In the genomic region with DNA sequence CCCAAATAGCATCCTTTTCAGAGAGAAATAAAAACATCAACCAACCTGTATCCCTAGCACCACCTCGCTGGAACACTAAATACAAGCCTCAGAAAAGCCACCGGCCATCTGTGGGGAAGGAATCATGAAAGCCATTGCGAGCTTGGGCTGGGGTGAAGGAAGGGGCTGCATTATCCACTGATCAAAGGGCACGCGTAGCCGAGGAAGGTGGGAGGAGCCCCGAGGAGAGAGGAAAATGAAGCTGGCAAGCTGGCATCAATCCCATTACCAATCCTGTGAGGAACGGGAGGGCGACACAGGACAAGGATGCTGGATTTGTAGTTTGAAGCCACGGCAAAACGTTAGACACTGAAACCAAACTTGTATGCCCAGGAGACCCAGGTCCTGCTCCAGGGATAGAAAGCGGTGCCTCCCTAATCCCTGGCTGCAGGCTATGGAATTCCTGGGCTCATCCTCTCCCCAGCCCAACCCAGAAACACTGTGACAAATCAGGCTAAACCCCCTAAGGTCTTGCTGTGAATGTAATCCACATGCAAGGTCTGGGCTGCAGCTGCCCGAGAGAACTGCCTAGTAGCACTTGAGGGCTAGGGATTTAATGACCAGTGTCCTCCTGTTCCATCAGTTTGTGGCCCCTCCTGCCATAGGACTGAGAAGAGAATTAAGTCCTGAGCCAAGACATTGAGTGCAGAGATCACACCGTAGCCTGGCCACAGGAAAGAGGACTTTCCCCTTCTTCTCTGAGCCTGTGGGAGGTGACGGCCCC, we compare ENCODE assay signal across 8 mouse cellular contexts.
DNase-seq lines count a peak whose midpoint lies in the region; ATAC-seq lines count a peak whose summit lies in the region.
"Had no signal": no experiment of that assay in that cellular context is flagged by ENCODE, and none has a peak within 500 bp of the region (broad histone marks: within the 10 kb centered on the region; RNA-seq: fewer than 3 reads in every experiment).

No protein-coding gene starts in this region.

- ATAC-seq in kidney, embryonic 16.5 days (ENCODE audit: low FRiP score, low TSS enrichment) = 0 out of 2 replicates have a peak, but pooled peaks have one; percentile 41

- 9% methylated on average over 15 of the region's 15 CpGs for WGBS in kidney, embryonic 16.5 days
- WGBS in forebrain, embryonic 10.5 days = 7% methylated on average over 15 of the region's 15 CpGs
- WGBS in limb, embryonic 10.5 days = 10% methylated on average over 15 of the region's 15 CpGs

- no peak overlapping the region for H3K9ac ChIP-seq in kidney, embryonic 16.5 days (replicated peaks; ENCODE audit: low read length)

- DNase-seq in kidney, postnatal 36 days = no peak
- DNase-seq in forebrain, embryonic 10.5 days (ENCODE audit: extremely low spot score, low spot score) = peak; percentile 30
- DNase-seq in limb, embryonic 10.5 days (ENCODE audit: low spot score) = no peak
- DNase-seq in retina, embryonic 14.5 days (ENCODE audit: low spot score) = peak; percentile 34
- DNase-seq in left cerebral cortex, adult 11 months (ENCODE audit: low spot score) = no peak
- no peak for DNase-seq in gastrocnemius, postnatal 10 days

- peaks cover 29% of the 10 kb centered on the region for H3K4me1 ChIP-seq in kidney, embryonic 16.5 days (ENCODE audit: insufficient read depth, low read length)
- peaks cover 32% of the 10 kb centered on the region for H3K4me1 ChIP-seq in forebrain, embryonic 10.5 days
- H3K4me1 ChIP-seq in limb, embryonic 10.5 days = peaks cover 27% of the 10 kb centered on the region

- H3K4me2 ChIP-seq in kidney, embryonic 16.5 days (replicated peaks; ENCODE audit: low read depth, low read length) = peak overlapping the region; percentile 27

- no peaks in the 10 kb centered on the region for H3K9me3 ChIP-seq in kidney, embryonic 16.5 days (ENCODE audit: low read length)
- H3K9me3 ChIP-seq in forebrain, embryonic 10.5 days = no peaks in the 10 kb centered on the region
- no peaks in the 10 kb centered on the region for H3K9me3 ChIP-seq in limb, embryonic 10.5 days (replicated peaks)

- H3K27me3 ChIP-seq in kidney, embryonic 16.5 days (ENCODE audit: insufficient read depth, low read length) = no peaks in the 10 kb centered on the region
- peaks cover 73% of the 10 kb centered on the region for H3K27me3 ChIP-seq in forebrain, embryonic 10.5 days (ENCODE audit: poor library complexity, severe bottlenecking)
- peaks cover 29% of the 10 kb centered on the region; the same call in 1 of the 2 replicates for H3K27me3 ChIP-seq in limb, embryonic 10.5 days (ENCODE audit: low read depth, poor library complexity, severe bottlenecking)

- H3K36me3 ChIP-seq in kidney, embryonic 16.5 days (ENCODE audit: insufficient read depth, low read length) = no peaks in the 10 kb centered on the region
- no peaks in the 10 kb centered on the region for H3K36me3 ChIP-seq in forebrain, embryonic 10.5 days (replicated peaks)
- H3K36me3 ChIP-seq in limb, embryonic 10.5 days = no peaks in the 10 kb centered on the region

- H3K27ac ChIP-seq in kidney, embryonic 16.5 days (ENCODE audit: low read length) = no peak overlapping the region
- H3K27ac ChIP-seq in forebrain, embryonic 10.5 days = peak overlapping the region; percentile 59; the same call in 1 of the 2 replicates
- peak overlapping the region; percentile 21 for H3K27ac ChIP-seq in limb, embryonic 10.5 days
- H3K27ac ChIP-seq: macrophage had no signal

- no peak overlapping the region for H3K4me3 ChIP-seq in kidney, embryonic 16.5 days (ENCODE audit: low read length)
- peak overlapping the region; percentile 21 for H3K4me3 ChIP-seq in forebrain, embryonic 10.5 days
- H3K4me3 ChIP-seq in limb, embryonic 10.5 days = 0 out of 2 replicates have a peak overlapping the region, but pooled peaks have one; percentile 0

Comparison
In these comparisons a context has a peak if more than half of its experiments do, and no peak if none do; other contexts are left out.
1. DNase-seq: peak in forebrain, embryonic 10.5 days (single experiment) and retina, embryonic 14.5 days (single experiment); none in kidney, postnatal 36 days (0 of 2), limb, embryonic 10.5 days (single experiment), left cerebral cortex, adult 11 months (single experiment) and gastrocnemius, postnatal 10 days (single experiment).